Mouse (Mus musculus): ENCODE data around the gene Pfdn4. TPM values are rescaled to one million over a fixed set of nuclear protein-coding genes. Genes with fewer than 3 reads are reported as not detected.
A peak's percentile ranks its signal among the peaks of the same experiment; 100 is the strongest.

The Pfdn4 gene
- polyA plus RNA-seq, 1 experiment from 2014 or later = 56.4 TPM

GRCm38 (mm10) chr2:170494784-170495710 is 1.2 kb upstream of the Pfdn4 start:
- Histone ChIP-seq H3K9ac (replicated peaks; ENCODE audit: low read length) (no peak overlapping the region), H3K36me3 (ENCODE audit: insufficient read depth, low read length) (no peaks in the 10 kb centered on the region), H3K27me3 (ENCODE audit: insufficient read depth, low read length) (peaks cover 84% of the 10 kb centered on the region), H3K4me1 (ENCODE audit: insufficient read depth, low read length) (peaks cover 14% of the 10 kb centered on the region), H3K27ac (ENCODE audit: low read length) (no peak overlapping the region), H3K4me2 (replicated peaks; ENCODE audit: low read depth, low read length) (no peak overlapping the region), H3K9me3 (ENCODE audit: low read length) (no peaks in the 10 kb centered on the region), H3K4me3 (ENCODE audit: low read length) (no peak overlapping the region)
- 6% methylated on average over 31 of the region's 31 CpGs for WGBS
- ATAC-seq (ENCODE audit: low FRiP score, low TSS enrichment) = no peak

GRCm38 (mm10) chr2:170497091-170497566 is 901 bp downstream of the Pfdn4 start, which contains the start of gene Cyp24a1:
Gene Cyp24a1 (minus strand): TSS chr2:170497145.
- ATAC-seq (ENCODE audit: low FRiP score, low TSS enrichment) = peak; percentile 84
- Histone ChIP-seq H3K9ac (replicated peaks; ENCODE audit: low read length) (no peak within 1 kb of the TSS), H3K4me2 (replicated peaks; ENCODE audit: low read depth, low read length) (peak within 1 kb of the TSS; percentile 49), H3K4me1 (ENCODE audit: insufficient read depth, low read length) (peaks cover 14% of the 10 kb centered on the region), H3K27me3 (ENCODE audit: insufficient read depth, low read length) (peaks cover 79% of the 10 kb centered on the region), H3K36me3 (ENCODE audit: insufficient read depth, low read length) (no peaks in the 10 kb centered on the region), H3K4me3 (ENCODE audit: low read length) (peak within 1 kb of the TSS; percentile 36), H3K9me3 (ENCODE audit: low read length) (no peaks in the 10 kb centered on the region), H3K27ac (ENCODE audit: low read length) (no peak within 1 kb of the TSS)
- 0% methylated on average over 36 of the region's 36 CpGs for WGBS

GRCm38 (mm10) chr2:170498011-170498410 is 1.8 kb downstream of the Pfdn4 start:
- H3K27ac ChIP-seq (ENCODE audit: low read length) = no peak overlapping the region
- no peaks in the 10 kb centered on the region for H3K36me3 ChIP-seq (ENCODE audit: insufficient read depth, low read length)
- peaks cover 14% of the 10 kb centered on the region for H3K4me1 ChIP-seq (ENCODE audit: insufficient read depth, low read length)
- 19% methylated on average over 8 of the region's 8 CpGs for WGBS
- peaks cover 72% of the 10 kb centered on the region for H3K27me3 ChIP-seq (ENCODE audit: insufficient read depth, low read length)
- H3K4me3 ChIP-seq (ENCODE audit: low read length) = no peak overlapping the region
- no peaks in the 10 kb centered on the region for H3K9me3 ChIP-seq (ENCODE audit: low read length)
- ATAC-seq (ENCODE audit: low FRiP score, low TSS enrichment) = no peak
- no peak overlapping the region for H3K4me2 ChIP-seq (replicated peaks; ENCODE audit: low read depth, low read length)
- no peak overlapping the region for H3K9ac ChIP-seq (replicated peaks; ENCODE audit: low read length)

- H3K4me2 ChIP-seq (replicated peaks; ENCODE audit: low read depth, low read length) = no peak overlapping the region
- no peak overlapping the region for H3K27ac ChIP-seq (ENCODE audit: low read length)
- no peaks in the 10 kb centered on the region for H3K9me3 ChIP-seq (ENCODE audit: low read length)
- 0 out of 2 replicates have a peak, but pooled peaks cover 5% of the 10 kb centered on the region for H3K4me1 ChIP-seq (ENCODE audit: insufficient read depth, low read length)
- H3K9ac ChIP-seq (replicated peaks; ENCODE audit: low read length) = no peak overlapping the region
- peaks cover 27% of the 10 kb centered on the region for H3K27me3 ChIP-seq (ENCODE audit: insufficient read depth, low read length)
- no peak overlapping the region for H3K4me3 ChIP-seq (ENCODE audit: low read length)
- WGBS = 51% methylated on average over 8 of the region's 8 CpGs
- H3K36me3 ChIP-seq (ENCODE audit: insufficient read depth, low read length) = no peaks in the 10 kb centered on the region
- ATAC-seq (ENCODE audit: low FRiP score, low TSS enrichment) = no peak
These were observed 7.1 kb downstream of the Pfdn4 start for GRCm38 (mm10) chr2:170503343-170503742.

- no peak overlapping the region for H3K4me3 ChIP-seq (ENCODE audit: low read length)
- H3K4me1 ChIP-seq (ENCODE audit: insufficient read depth, low read length) = 0 out of 2 replicates have a peak, but pooled peaks cover 8% of the 10 kb centered on the region
- no peak for ATAC-seq (ENCODE audit: low FRiP score, low TSS enrichment)
- WGBS = 24% methylated on average over 4 of the region's 4 CpGs
- H3K36me3 ChIP-seq (ENCODE audit: insufficient read depth, low read length) = no peaks in the 10 kb centered on the region
- H3K27me3 ChIP-seq (ENCODE audit: insufficient read depth, low read length) = peaks cover 21% of the 10 kb centered on the region
- no peaks in the 10 kb centered on the region for H3K9me3 ChIP-seq (ENCODE audit: low read length)
- no peak overlapping the region for H3K9ac ChIP-seq (replicated peaks; ENCODE audit: low read length)
- H3K27ac ChIP-seq (ENCODE audit: low read length) = no peak overlapping the region
- no peak overlapping the region for H3K4me2 ChIP-seq (replicated peaks; ENCODE audit: low read depth, low read length)
These were observed 7.8 kb downstream of the Pfdn4 start for GRCm38 (mm10) chr2:170503983-170504382.

GRCm38 (mm10) chr2:170507734-170508133 is 11.5 kb downstream of the Pfdn4 start:
- Histone ChIP-seq H3K27ac (ENCODE audit: low read length) (no peak overlapping the region), H3K27me3 (ENCODE audit: insufficient read depth, low read length) (0 out of 2 replicates have a peak, but pooled peaks cover 8% of the 10 kb centered on the region), H3K4me1 (ENCODE audit: insufficient read depth, low read length) (peaks cover 18% of the 10 kb centered on the region), H3K9ac (replicated peaks; ENCODE audit: low read length) (0 out of 2 replicates have a peak overlapping the region, but pooled peaks have one; percentile 8), H3K4me2 (replicated peaks; ENCODE audit: low read depth, low read length) (no peak overlapping the region), H3K9me3 (ENCODE audit: low read length) (no peaks in the 10 kb centered on the region), H3K36me3 (ENCODE audit: insufficient read depth, low read length) (no peaks in the 10 kb centered on the region), H3K4me3 (ENCODE audit: low read length) (no peak overlapping the region)
- 7% methylated on average over 10 of the region's 10 CpGs for WGBS
- 0 out of 2 replicates have a peak, but pooled peaks have one; percentile 43 for ATAC-seq (ENCODE audit: low FRiP score, low TSS enrichment)

- Histone ChIP-seq H3K4me1 (ENCODE audit: insufficient read depth, low read length) (peaks cover 21% of the 10 kb centered on the region), H3K36me3 (ENCODE audit: insufficient read depth, low read length) (no peaks in the 10 kb centered on the region), H3K9ac (replicated peaks; ENCODE audit: low read length) (no peak overlapping the region), H3K9me3 (ENCODE audit: low read length) (no peaks in the 10 kb centered on the region), H3K27me3 (ENCODE audit: insufficient read depth, low read length) (0 out of 2 replicates have a peak, but pooled peaks cover 5% of the 10 kb centered on the region), H3K4me2 (replicated peaks; ENCODE audit: low read depth, low read length) (peak overlapping the region; percentile 48), H3K27ac (ENCODE audit: low read length) (no peak overlapping the region), H3K4me3 (ENCODE audit: low read length) (peak overlapping the region; percentile 28)
- ATAC-seq (ENCODE audit: low FRiP score, low TSS enrichment) = no peak
- WGBS = 1% methylated on average over 12 of the region's 12 CpGs
These were observed 12.6 kb downstream of the Pfdn4 start for GRCm38 (mm10) chr2:170508821-170509220.

GRCm38 (mm10) chr2:170511073-170511891 is 15.1 kb downstream of the Pfdn4 start:
- Histone ChIP-seq H3K4me2 (replicated peaks; ENCODE audit: low read depth, low read length) (peak overlapping the region; percentile 81), H3K4me3 (ENCODE audit: low read length) (peak overlapping the region; percentile 97), H3K9me3 (ENCODE audit: low read length) (no peaks in the 10 kb centered on the region), H3K4me1 (ENCODE audit: insufficient read depth, low read length) (peaks cover 21% of the 10 kb centered on the region), H3K27me3 (ENCODE audit: insufficient read depth, low read length) (no peaks in the 10 kb centered on the region), H3K36me3 (ENCODE audit: insufficient read depth, low read length) (peaks cover 7% of the 10 kb centered on the region; the same call in 1 of the 2 replicates), H3K27ac (ENCODE audit: low read length) (peak overlapping the region; percentile 45; the same call in 1 of the 2 replicates), H3K9ac (replicated peaks; ENCODE audit: low read length) (peak overlapping the region; percentile 95)
- under 1% methylated on average over 61 of the region's 69 CpGs for WGBS
- ATAC-seq (ENCODE audit: low FRiP score, low TSS enrichment) = peak; percentile 74

- H3K9me3 ChIP-seq (ENCODE audit: low read length) = no peaks in the 10 kb centered on the region
- no peaks in the 10 kb centered on the region for H3K27me3 ChIP-seq (ENCODE audit: insufficient read depth, low read length)
- no peak overlapping the region for H3K4me3 ChIP-seq (ENCODE audit: low read length)
- no peak for ATAC-seq (ENCODE audit: low FRiP score, low TSS enrichment)
- H3K4me1 ChIP-seq (ENCODE audit: insufficient read depth, low read length) = peaks cover 13% of the 10 kb centered on the region
- no peak overlapping the region for H3K9ac ChIP-seq (replicated peaks; ENCODE audit: low read length)
- WGBS = 92% methylated on average over 12 of the region's 12 CpGs
- H3K36me3 ChIP-seq (ENCODE audit: insufficient read depth, low read length) = peaks cover 28% of the 10 kb centered on the region
- H3K27ac ChIP-seq (ENCODE audit: low read length) = no peak overlapping the region
- H3K4me2 ChIP-seq (replicated peaks; ENCODE audit: low read depth, low read length) = no peak overlapping the region
These were observed 17.5 kb downstream of the Pfdn4 start for GRCm38 (mm10) chr2:170513756-170514155.

Measured in kidney, embryonic 16.5 days (tissue).